Mouse (Mus musculus): ENCODE measurements at regions not wholly inside any gene's neighbourhood (a gene's known extent, or its start where the extent isn't known, plus 50 kb on each side); places are given as distances from the start of the nearest gene placed in this dataset.

DNA sequence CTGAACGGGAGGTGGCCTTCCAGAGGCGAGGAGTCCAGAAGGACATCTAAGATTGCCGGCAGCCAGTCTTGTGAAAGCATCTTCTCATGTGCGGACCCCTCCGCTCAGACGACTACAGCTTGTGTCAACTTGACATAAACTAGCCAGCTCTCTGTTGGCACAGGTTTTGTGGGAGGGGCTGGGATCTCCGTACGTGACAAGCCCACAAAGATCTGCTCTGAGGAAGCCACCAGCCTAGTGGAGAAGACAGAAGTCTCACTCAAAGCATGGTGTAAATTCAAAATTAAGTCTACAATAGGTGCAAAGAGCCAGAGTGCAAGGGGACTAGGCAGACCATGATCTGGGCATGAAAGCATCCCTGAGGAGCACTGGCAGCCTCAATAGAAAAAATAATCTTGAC, 128.4 kb upstream of the Slc38a2 start:
- Histone ChIP-seq H3K4me1 (replicated peaks) (no peaks in the 10 kb centered on the region), H3K4me3 (replicated peaks) (no peak overlapping the region), H3K9me3 (replicated peaks) (no peaks in the 10 kb centered on the region), H3K9ac (no peak overlapping the region), H3K27me3 (no peaks in the 10 kb centered on the region), H3K36me3 (replicated peaks) (no peaks in the 10 kb centered on the region), H3K27ac (replicated peaks) (no peak overlapping the region), H3K4me2 (no peak overlapping the region)
- no peak for ATAC-seq (ENCODE audit: insufficient read depth)
- WGBS (ENCODE audit: insufficient replicate concordance): 64% methylated on average over 8 of the region's 8 CpGs

DNA sequence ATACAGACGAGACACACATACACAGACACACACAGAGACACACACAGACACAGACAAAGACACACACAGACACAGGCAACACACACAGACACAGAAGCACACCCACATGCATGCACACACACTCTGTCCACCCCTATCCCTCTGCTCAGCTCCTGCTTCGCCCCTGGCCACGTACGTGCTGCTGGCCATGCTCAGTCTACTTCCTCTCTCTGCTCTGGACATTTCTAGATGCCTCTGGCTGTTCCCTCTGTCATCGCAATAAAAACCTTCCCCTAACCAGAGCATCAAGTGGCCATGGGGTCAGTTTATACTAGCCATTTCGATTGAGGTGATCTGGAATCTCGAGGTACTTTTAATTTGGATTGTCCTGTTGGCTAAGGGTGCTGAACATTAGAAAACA, 118.9 kb upstream of the Slc38a2 start:
- H3K27ac ChIP-seq (replicated peaks): no peak overlapping the region
- no peaks in the 10 kb centered on the region for H3K9me3 ChIP-seq (replicated peaks)
- no peak overlapping the region for H3K4me2 ChIP-seq
- 50% methylated on average over 7 of the region's 7 CpGs for WGBS (ENCODE audit: insufficient replicate concordance)
- H3K36me3 ChIP-seq (replicated peaks): no peaks in the 10 kb centered on the region
- no peaks in the 10 kb centered on the region for H3K27me3 ChIP-seq
- ATAC-seq (ENCODE audit: insufficient read depth): no peak
- H3K9ac ChIP-seq: no peak overlapping the region
- H3K4me1 ChIP-seq (replicated peaks): no peaks in the 10 kb centered on the region
- no peak overlapping the region for H3K4me3 ChIP-seq (replicated peaks)

DNA sequence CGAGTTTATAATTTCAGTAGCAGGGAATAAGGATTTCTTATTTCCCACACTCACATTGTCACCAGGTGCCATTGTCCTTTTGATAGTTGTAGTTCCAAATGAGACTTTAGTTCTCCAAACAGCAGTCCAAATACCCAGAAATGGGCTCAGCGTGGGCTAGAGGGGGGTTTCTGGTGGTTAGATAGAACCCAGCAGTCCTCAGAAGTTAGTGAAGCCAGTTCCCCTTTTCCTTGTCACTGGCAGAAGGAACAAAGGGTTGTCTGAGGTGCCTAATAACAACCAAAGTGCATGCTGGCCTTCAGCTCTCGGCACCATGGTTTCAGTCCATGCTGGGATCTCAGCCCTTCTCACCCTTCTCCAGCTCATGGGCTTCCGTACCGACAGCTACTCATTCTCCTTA, 118.1 kb upstream of the Slc38a2 start:
- no peak for ATAC-seq (ENCODE audit: insufficient read depth)
- no peaks in the 10 kb centered on the region for H3K36me3 ChIP-seq (replicated peaks)
- H3K9me3 ChIP-seq (replicated peaks): no peaks in the 10 kb centered on the region
- no peak overlapping the region for H3K4me2 ChIP-seq
- no peaks in the 10 kb centered on the region for H3K27me3 ChIP-seq
- 33% methylated on average over 5 of the region's 5 CpGs for WGBS (ENCODE audit: insufficient replicate concordance)
- no peaks in the 10 kb centered on the region for H3K4me1 ChIP-seq (replicated peaks)
- no peak overlapping the region for H3K4me3 ChIP-seq (replicated peaks)
- no peak overlapping the region for H3K27ac ChIP-seq (replicated peaks)
- H3K9ac ChIP-seq: no peak overlapping the region

DNA sequence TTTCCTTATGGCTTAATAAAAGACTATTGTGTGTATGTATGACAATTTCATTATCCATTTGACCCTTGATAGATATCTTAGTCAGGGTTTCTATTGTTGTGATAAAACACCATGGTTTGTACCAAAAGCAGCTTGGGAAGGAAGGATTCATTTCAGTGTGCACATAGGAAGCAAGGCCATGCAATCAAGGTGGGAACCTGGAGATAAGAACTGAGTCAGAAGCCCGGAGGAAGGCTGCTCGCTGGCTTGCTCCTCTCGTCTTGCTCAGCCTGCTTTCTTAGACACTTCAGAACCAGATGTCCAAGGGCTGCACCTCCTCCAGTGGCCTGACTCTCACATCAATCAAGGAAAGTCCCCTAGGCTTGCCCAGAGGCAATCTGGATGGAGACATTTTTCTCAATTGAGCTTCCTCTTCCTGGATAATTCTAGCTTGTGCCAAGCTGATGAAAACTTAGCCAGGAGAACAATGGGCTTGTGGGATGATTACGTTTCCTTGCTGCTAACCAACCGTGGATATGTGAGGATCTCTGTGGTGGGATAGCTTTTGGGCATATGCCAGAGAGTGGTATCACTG, 117.6 kb upstream of the Slc38a2 start:
- no peak overlapping the region for H3K4me3 ChIP-seq (replicated peaks)
- no peak overlapping the region for H3K4me2 ChIP-seq
- no peaks in the 10 kb centered on the region for H3K27me3 ChIP-seq
- no peaks in the 10 kb centered on the region for H3K36me3 ChIP-seq (replicated peaks)
- ATAC-seq (ENCODE audit: insufficient read depth): no peak
- H3K27ac ChIP-seq (replicated peaks): no peak overlapping the region
- no peaks in the 10 kb centered on the region for H3K9me3 ChIP-seq (replicated peaks)
- WGBS (ENCODE audit: insufficient replicate concordance): 30% methylated on average over 5 of the region's 5 CpGs
- no peaks in the 10 kb centered on the region for H3K4me1 ChIP-seq (replicated peaks)
- no peak overlapping the region for H3K9ac ChIP-seq

DNA sequence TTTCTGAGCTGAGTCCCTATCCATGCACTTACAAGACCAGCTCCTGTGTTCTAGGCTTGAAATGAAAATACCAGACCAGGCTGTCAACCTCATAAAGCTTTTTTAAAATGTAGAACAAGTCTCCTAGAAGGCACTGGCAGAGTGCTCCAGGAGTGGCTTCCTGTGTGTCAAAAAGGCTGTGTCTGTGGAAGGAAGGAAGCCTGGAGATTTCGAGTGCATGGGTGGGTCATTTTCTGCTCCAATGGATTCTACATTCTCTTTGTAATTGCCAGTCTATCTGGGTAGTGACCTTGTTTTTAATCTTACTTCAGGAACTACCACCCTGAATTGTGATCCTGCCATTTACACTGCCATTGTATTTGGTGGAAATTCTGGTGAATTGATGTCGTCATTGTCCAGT, 113.9 kb upstream of the Slc38a2 start:
- Histone ChIP-seq H3K9ac (no peak overlapping the region), H3K9me3 (replicated peaks) (no peaks in the 10 kb centered on the region; the same call in 1 of the 2 replicates), H3K27me3 (no peaks in the 10 kb centered on the region), H3K4me3 (replicated peaks) (no peak overlapping the region), H3K4me1 (replicated peaks) (no peaks in the 10 kb centered on the region), H3K4me2 (no peak overlapping the region), H3K27ac (replicated peaks) (no peak overlapping the region), H3K36me3 (replicated peaks) (no peaks in the 10 kb centered on the region)
- no peak for ATAC-seq (ENCODE audit: insufficient read depth)
- WGBS (ENCODE audit: insufficient replicate concordance): 62% methylated on average over 2 of the region's 2 CpGs

DNA sequence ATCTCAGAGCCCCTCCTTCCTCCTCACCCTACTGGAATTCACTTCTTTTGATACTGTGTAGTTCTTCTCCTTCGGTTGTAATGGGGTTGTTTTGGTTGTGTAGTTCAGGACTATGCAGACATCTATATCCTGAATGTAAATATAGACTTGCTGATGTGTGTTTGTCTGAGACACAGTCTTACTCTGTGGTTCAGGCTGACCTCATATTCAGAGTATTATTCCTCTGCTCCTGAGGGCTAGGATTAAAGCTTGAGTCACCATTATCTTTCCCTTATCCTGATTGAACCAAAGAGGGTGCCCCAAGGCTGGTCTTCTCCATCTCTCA, 103.2 kb upstream of the Slc38a2 start:
- no peaks in the 10 kb centered on the region for H3K27me3 ChIP-seq
- no peaks in the 10 kb centered on the region for H3K9me3 ChIP-seq (replicated peaks)
- no peak overlapping the region; the same call in 1 of the 2 replicates for H3K27ac ChIP-seq (replicated peaks)
- no peaks in the 10 kb centered on the region for H3K36me3 ChIP-seq (replicated peaks)
- H3K9ac ChIP-seq: no peak overlapping the region
- no peak overlapping the region for H3K4me3 ChIP-seq (replicated peaks)
- H3K4me1 ChIP-seq (replicated peaks): peaks cover 12% of the 10 kb centered on the region; the same call in 1 of the 2 replicates
- ATAC-seq (ENCODE audit: insufficient read depth): peak; percentile 12; the same call in 1 of the 2 replicates
- no peak overlapping the region for H3K4me2 ChIP-seq
- WGBS (ENCODE audit: insufficient replicate concordance): 23% methylated on average over 1 of the region's 1 CpGs

DNA sequence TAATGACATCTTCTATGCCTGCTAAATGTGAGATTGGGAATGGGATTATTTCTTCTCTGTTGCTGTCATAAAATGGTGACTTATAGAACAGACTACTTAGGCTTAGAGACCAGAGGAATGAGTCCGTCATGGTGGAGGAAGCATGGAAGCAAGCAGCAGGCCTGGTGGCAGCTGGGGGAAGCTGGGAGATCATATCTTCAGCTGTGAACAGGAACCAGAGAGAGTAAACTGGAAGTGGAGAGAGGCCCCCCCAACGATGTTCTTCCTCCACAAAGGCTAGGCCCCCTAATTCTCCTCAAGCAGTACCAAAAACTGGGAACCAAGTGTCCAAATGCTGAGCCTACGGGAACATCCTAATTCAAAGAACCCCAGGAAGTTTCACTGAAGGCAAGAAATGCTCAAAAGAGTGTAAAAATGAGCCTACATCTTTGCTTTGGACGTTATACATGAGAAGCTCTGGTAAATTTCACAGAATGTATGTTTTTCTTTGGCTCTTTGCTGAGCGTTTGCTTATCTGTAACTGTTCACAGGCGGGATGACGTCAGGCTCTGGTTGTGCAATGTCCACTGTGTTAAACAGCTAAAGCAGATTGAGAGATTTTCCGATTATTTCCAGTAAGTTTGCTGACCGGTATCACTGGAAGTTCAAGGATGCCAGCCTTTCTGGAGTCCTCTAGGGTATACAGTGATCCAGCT, 102.7 kb upstream of the Slc38a2 start:
- Histone ChIP-seq H3K4me2 (no peak overlapping the region), H3K9ac (no peak overlapping the region), H3K4me3 (replicated peaks) (no peak overlapping the region), H3K4me1 (replicated peaks) (peaks cover 12% of the 10 kb centered on the region; the same call in 1 of the 2 replicates), H3K27ac (replicated peaks) (peak overlapping the region; percentile 34; the same call in 1 of the 2 replicates), H3K9me3 (replicated peaks) (no peaks in the 10 kb centered on the region), H3K36me3 (replicated peaks) (no peaks in the 10 kb centered on the region), H3K27me3 (no peaks in the 10 kb centered on the region)
- peak; percentile 40; the same call in 1 of the 2 replicates for ATAC-seq (ENCODE audit: insufficient read depth)
- WGBS (ENCODE audit: insufficient replicate concordance): 16% methylated on average over 9 of the region's 9 CpGs

DNA sequence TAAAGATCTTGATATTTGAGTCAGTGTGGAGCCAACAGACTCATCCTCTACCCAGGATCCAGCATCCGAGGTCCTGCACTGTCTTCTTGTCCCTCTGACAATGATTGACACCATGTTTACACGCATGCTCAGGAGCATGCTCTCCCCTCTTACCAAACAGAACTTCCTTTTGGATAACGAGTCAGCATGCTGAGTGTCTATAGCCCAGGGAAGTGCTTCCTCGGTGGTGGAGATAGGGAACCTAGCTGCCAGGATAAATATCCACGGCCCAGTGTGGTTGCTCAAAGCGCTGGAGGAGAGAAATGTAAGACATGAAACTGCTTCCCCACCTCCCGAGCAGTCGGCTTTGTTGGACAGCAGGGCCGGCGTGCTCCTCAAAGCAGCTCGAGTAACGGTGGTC, 99.7 kb upstream of the Slc38a2 start:
- Histone ChIP-seq H3K27me3 (no peaks in the 10 kb centered on the region), H3K4me3 (replicated peaks) (no peak overlapping the region), H3K36me3 (replicated peaks) (no peaks in the 10 kb centered on the region), H3K9me3 (replicated peaks) (no peaks in the 10 kb centered on the region), H3K4me2 (no peak overlapping the region), H3K9ac (no peak overlapping the region), H3K27ac (replicated peaks) (no peak overlapping the region), H3K4me1 (replicated peaks) (peaks cover 12% of the 10 kb centered on the region; the same call in 1 of the 2 replicates)
- 49% methylated on average over 12 of the region's 12 CpGs for WGBS (ENCODE audit: insufficient replicate concordance)
- peak; percentile 40; the same call in 1 of the 2 replicates for ATAC-seq (ENCODE audit: insufficient read depth)

DNA sequence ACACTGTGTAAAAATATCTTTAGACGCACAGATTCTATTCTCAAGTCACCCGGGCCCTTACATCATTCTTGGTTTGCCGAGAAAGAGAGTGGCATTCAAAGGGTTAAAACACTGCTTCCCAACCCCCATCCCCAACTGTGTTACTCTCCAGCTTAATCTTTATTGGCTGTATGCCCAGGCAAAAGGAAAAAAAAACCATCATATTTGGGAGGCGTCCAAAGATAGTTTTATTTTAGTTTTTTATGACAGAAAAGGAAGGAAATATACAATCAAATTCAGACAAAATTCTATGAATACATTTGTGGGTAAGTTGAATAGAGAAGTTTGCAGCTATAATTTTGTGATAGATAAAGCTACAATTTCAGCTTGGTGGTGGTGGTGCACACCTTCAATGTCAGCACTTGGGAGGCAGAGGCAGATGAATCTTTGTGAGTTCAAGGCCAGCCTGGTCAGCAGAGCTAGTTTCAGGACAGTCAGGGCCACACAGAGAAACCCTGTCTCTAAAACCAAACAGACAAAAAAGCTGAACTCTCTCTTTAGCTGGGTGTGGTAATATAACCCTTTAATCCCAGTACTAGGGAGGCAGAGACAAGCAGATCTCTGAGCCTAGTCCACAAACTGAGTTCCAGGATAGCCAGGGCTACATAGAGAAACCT, 98.2 kb upstream of the Slc38a2 start:
- 56% methylated on average over 4 of the region's 4 CpGs for WGBS (ENCODE audit: insufficient replicate concordance)
- no peak for ATAC-seq (ENCODE audit: insufficient read depth)
- 0 out of 2 replicates have a peak overlapping the region, but pooled peaks have one; percentile 14 for H3K27ac ChIP-seq (replicated peaks)

DNA sequence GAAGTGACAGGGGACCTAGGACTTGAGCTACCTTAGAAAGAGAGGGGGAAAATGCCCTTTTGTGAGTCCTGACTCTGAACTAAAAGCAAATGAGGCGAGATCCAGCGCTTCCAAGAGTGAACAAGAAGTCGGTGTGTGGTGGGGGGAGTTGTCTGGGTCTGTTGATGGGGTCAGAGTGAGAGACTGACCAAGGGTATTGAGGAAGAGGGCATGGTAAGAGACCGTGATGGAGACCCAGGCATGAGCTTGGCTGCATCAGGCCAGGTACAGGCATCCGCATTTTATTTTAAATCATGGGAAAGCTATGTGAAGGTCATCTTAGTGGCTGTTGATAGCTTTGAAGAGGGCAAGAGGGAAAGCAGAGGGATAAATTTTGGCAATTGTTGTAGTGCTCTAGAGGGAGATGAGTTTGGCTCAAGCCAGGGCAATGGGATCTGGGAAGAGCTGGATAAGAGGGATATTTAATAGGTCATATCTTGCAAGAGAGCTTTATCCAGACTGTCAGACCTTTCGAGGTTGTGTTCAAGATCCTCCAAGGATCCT, 94.7 kb upstream of the Slc38a2 start:
- no peaks in the 10 kb centered on the region for H3K36me3 ChIP-seq (replicated peaks)
- H3K27me3 ChIP-seq: no peaks in the 10 kb centered on the region
- 74% methylated on average over 6 of the region's 6 CpGs for WGBS (ENCODE audit: insufficient replicate concordance)
- no peak overlapping the region for H3K4me3 ChIP-seq (replicated peaks)
- H3K9ac ChIP-seq: no peak overlapping the region
- ATAC-seq (ENCODE audit: insufficient read depth): no peak
- H3K4me2 ChIP-seq: no peak overlapping the region
- no peak overlapping the region for H3K27ac ChIP-seq (replicated peaks)
- no peaks in the 10 kb centered on the region for H3K4me1 ChIP-seq (replicated peaks)
- H3K9me3 ChIP-seq (replicated peaks): no peaks in the 10 kb centered on the region

More for the DNA sequence above, 98.2 kb upstream of the Slc38a2 start:
- H3K36me3 ChIP-seq (replicated peaks): no peaks in the 10 kb centered on the region
- no peaks in the 10 kb centered on the region for H3K9me3 ChIP-seq (replicated peaks)
- H3K4me1 ChIP-seq (replicated peaks): peaks cover 8% of the 10 kb centered on the region; the same call in 1 of the 2 replicates
- H3K4me3 ChIP-seq (replicated peaks): no peak overlapping the region
- H3K27me3 ChIP-seq: no peaks in the 10 kb centered on the region
- no peak overlapping the region for H3K4me2 ChIP-seq
- no peak overlapping the region for H3K9ac ChIP-seq

DNA sequence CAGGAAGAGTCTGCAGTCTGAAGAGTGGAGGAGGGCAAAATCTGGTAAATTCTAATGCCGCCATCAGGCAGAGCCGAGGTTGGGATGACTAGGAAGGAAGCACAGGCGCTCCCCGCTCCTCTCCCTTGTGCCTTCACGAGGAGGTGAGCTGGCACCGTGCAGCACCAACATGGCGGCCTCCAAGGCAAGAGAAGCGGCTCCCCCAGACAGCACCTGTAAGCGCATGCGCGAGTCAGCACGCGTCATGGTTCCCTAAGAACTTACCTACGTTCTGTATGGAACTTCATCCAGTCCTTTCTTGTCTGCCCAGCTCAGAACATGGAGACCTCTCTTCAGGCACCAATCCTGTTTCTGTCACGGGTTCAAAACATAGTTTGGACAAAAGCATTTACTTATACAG, 93.7 kb upstream of the Slc38a2 start:
- 84% methylated on average over 15 of the region's 15 CpGs for WGBS (ENCODE audit: insufficient replicate concordance)
- H3K9ac ChIP-seq: no peak overlapping the region

More for the DNA sequence above, 93.7 kb upstream of the Slc38a2 start:
- Histone ChIP-seq H3K4me3 (replicated peaks) (no peak overlapping the region), H3K9me3 (replicated peaks) (no peaks in the 10 kb centered on the region), H3K4me1 (replicated peaks) (no peaks in the 10 kb centered on the region), H3K36me3 (replicated peaks) (no peaks in the 10 kb centered on the region), H3K27ac (replicated peaks) (no peak overlapping the region), H3K4me2 (no peak overlapping the region), H3K27me3 (no peaks in the 10 kb centered on the region)
- ATAC-seq (ENCODE audit: insufficient read depth): no peak
